Mouse (Mus musculus): ENCODE measurements around the gene Aes. TPM values are rescaled to one million over a fixed set of nuclear protein-coding genes. Genes with fewer than 3 reads are reported as not detected.

Aes gene
- total RNA-seq, 2 experiments from 2014 or later: 947 to 962 TPM

DNA sequence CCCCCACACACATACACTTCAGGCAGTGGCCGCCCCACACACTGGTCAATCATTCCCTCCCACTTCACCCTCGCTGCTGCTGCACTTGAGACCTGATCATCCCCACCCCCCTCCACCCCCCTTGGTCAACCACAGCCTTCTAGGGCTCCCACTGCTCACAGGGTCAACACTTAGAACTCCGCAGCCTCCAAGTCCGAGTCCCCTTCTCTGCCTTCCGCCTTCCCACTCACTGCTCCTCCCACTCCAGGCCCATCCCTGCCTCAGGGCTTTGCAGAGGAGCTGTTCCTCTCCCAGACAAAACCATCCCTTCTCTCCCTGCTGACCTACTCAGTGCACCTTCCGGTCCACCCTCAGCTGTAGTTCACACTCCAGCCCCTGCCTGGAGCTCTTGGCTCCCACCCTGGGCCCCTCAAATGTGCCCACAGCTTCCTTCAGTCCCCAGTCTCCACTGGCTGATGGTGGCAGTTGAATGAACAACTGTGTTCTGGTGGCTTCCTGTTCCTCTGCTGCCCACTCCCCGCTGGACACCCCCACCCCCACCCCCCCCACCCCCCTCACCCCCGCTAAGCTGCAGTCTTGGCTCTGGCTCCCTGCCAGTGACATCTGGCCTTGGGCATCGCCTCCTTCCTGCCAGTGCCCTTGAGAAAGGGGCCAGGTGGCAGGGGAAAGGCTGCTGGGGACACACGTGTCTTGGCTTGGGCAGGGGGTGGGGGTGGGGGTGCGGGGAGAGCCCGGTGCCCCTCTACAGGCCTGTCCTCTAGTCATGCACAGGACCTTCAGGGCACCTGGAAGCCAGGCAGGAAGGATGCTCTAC, 38.1 kb downstream of the Aes start:
- DNase-seq (ENCODE audit: low spot score): peak; percentile 50

DNA sequence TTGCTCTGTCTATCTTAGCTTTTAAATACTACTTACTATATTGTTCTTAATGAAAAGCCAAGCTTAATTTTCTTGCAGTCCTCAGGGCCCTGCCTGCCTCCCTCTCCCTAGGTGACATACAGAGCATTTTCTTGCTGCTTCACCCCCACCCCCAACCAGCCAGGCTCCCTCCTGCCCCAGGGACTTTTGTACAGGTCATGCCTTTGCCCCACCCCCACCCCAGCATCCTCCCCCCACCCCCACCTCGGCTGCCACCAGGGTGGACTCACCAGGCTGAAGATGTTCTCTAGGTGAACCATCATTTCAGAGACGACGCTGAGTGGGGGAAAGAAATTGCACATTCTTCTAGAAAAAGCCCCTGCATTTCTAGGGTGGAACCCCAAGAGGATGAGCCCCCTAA, 39.1 kb downstream of the Aes start:
- DNase-seq (ENCODE audit: low spot score): no peak

DNA sequence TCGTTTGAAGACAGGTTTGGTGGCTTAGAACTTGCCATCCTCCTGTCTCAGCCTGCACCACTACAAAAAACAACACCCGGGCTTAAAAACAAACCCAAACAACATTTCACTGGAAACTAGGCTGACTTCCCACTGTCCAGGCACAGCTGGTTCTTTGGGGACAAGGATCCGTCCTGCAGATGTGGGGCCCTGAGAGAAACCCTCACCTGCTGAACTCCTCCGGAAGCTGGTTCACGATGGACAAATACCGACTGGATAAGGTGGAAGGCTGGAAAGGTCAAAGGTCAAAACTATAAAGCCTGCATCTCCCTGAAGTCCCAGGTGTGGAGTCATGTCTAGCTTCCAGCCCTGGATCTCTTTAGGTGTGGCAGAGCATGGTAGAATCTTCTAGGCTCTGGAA, 39.6 kb downstream of the Aes start:
- DNase-seq (ENCODE audit: low spot score): no peak

DNA sequence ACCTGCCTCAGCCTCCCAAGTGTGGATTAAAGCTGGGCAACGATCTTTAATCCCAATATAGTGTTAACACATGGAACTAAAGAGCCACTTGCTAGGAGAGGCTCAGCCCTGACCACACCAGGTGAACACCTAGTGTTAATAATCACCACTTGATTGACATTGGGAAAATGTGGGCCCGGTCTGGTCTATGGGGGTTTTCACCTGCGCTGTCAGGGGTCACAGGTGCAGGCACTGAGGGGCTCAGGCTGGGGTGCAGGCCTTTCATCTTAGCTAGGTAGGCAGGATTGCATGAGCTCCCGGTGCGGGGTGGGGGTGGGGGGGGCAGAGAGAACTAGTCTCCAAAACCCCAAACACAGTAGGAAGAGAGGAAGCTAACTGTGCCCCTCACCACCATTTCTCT, 40.3 kb downstream of the Aes start:
- no peak for DNase-seq (ENCODE audit: low spot score)

DNA sequence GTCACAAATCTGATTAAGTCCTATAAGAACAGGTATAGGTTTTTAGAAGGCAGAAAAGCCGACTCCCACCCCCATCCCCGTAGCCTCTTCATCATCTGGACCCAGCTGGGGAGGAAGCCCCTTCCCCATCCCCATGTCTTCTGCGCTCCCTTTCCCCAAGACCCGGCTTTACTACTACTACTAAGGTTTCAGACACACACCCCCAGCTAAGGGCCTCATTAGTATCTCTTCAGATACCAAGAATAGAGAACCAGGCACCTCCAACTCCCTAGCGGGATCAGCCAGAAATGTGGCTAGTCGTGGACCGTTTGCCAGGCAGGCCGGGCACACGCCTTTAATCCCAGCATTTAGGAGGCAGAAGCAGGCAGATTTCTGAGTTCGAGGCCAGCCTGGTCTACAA, 40.8 kb downstream of the Aes start:
- DNase-seq (ENCODE audit: low spot score): no peak

DNA sequence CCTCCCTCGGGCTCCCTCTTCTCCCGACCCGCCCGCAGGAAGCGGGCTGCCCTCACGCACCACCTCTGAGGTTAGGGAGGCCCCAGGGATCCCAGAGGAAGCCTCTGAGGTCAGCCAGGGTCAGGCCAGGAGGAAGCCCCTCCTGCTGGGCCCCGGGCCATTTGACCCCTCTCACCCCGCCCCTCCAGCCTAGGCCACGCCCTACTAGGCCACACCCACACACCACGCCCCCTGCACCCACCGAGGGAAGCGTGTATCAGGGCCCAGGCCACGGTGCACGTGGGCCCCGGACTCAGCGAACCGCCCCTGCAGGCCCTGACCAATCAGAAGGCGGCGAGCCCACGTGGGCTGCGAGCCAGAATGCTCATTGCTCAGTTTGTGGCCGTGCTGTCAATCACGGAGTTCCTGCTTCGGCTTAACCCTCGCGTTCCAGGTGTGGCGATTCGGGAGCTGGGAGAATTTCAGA, 41.5 kb downstream of the Aes start, which contains the start of gene Tle6:
Tle6 (minus strand) TSS at position 336 of the 466 bp plus-strand sequence.
- peak; percentile 95 for DNase-seq (ENCODE audit: low spot score)

DNA sequence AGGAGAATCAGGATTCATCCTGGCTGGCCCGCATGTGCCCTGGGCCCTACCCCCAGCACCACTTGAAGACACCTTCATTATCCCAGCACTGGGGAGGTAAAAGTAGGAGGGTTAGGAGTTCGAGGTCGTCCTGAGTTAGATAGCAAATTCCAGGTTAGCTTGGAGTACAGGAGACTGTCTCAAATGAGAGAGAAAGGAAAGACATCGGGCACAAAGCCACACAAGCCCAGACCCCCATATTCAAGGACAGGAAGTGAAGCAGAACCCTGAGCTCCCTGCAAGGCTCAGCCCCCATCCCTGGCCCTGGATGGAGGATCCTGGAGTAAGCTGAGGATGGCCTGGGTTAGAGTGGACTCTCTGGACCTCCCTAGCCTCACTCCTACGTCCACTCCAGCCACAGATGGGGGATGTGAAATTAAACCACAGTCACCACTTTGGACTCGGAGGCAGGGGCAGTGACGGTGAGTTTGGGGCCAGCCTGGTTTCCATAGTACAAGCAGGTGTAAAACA, 42.2 kb downstream of the Aes start:
- DNase-seq (ENCODE audit: low spot score): no peak

DNA sequence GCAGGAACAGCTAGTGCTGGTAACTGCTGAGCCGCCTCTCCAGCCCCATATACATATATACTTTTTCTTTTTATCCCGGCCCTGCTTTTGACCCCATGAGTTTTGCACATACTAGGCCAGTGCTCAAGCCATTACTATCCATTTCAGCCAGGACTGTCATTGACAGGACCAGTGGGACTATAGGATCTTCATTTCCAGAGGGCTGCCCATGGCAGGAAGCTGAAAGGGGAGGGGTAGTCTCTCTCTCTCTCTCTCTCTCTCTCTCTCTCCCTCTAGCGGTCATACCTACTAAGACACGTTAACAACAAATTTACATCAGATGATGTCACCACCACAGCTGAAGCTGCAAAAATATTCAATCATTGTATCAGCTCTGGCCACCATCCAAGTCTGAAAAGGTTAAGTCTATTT, 43.5 kb downstream of the Aes start:
- peak; percentile 32 for DNase-seq (ENCODE audit: low spot score)

DNA sequence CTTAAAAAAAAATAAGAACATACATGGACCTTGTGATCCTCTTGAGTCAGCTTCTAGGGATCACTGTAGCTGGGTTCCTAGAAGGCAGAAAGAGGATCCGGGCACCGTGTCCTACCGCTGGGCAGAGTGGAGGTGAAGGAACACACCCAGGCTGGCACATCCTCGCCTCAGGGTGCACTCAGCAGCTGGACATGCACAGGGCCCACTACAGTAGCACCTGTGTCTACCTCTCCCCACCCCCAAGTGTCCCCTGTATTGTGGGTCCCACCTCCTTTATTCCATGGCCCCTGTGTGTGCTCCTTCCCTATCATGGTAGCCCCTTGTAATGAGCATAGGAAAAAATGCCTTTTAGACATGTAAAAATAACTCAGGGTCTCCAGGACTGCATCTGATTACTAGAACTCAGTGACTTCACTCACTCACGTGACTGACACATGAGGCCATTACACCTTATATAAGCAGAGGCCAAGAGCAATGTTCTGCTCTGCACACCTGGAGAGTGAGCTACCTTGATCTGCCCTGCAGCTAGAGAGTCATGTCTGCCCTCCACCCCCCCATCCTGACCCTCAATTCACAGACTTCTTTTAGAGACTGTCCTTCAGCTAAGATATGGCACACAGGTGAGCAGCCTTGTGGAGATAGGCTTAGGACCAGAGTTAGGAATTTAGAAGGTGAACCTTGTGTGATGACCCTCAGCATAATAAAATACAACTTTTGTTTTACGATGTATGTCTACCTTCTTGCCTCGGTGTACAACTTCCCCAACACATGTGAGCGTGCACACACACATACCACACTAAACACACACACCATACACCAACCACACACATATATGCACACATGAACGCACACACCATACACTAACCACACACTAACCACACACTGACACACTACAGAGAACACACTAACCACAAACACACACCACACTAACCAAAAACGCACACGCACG, 45.0 kb downstream of the Aes start:
- no peak for DNase-seq (ENCODE audit: low spot score)

DNA sequence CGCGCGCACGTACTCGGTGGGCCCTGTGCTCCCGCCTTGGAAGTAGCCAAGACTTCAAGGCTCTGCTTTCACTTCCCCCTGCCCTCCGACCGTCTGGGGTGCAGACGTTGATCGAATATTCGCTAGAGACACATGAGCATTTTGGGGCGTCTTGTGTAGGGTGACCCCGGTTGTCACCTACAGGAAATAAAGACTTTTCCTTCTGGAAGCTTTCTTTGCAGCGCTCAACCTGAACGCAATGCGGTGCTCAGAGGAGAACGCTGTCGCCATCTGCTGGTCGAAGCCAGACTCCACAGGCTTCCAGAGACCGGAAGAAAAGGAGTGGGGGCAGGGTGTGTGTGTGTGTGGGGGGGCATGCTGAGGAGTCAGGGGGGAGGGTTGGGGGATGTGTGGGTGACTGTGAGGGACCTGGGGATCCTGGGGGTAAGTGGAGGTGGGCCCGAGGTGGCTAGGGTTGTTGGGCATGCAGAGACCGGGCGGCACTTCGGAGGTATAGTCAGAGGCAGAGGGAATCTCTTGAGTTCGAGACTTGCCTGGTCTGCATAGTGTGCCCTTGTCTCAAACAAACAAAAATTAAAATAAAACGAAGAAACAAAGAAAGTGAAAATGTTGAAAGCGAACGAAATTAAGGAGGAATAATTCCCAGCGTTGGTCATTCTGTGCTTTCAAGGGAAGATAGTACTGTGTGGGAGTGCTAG, 45.8 kb downstream of the Aes start:
- DNase-seq (ENCODE audit: low spot score): peak; percentile 90

DNA sequence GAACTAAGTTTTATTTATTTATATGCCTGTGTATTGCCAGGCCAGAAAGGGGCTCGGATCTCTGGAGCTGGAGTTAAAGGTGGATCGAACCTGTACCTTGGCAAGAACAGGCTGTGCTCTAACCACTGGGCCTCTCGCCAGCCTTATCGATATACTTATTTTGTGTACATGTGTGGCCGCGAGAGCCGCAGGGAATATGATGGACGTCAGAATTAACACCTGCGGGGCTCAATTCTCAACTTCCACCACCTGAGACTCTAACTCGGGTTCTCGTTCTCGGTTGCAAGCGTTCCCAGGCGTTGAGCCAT, 46.3 kb downstream of the Aes start:
- no peak for DNase-seq (ENCODE audit: low spot score)

DNA sequence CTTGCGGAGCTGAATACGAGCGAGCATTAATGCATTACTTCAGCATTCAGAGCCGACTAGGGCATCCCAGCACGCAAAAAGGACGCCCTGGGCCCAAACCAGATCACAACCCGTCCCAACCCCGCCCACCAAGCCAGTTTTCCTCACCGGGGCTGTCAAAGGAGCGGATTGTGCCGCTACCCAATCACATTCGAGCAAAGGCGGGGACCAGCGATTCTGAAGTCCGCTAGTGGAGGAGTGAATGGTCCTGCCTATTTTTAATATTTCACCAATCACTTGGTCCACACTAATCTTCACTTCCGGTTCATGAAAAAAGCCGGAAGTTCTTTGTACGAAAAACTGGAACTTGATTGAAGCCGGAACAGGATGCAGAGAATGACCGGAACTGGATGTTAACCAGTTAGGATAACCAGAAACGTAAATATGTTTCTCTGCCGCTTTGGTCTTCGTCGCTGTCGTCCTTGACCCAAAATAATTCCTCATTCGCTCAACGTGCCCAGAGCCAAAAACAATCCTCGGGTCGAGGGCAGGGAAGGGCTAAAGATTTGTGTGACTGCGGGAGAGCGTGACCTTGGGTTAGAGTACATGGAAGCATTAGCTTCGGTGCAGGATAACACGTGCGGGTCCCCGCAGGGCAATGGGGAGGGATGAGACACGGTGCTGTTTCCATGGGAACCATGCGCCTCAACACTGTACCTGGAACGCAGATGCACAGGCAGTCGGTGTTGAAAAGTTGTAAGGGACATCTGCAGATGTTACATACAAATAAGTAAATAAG, 46.9 kb downstream of the Aes start, which contains the start of gene BC025920:
BC025920 (plus strand) TSS at position 297 of the 778 bp plus-strand sequence.
- DNase-seq (ENCODE audit: low spot score): peak; percentile 97

DNA sequence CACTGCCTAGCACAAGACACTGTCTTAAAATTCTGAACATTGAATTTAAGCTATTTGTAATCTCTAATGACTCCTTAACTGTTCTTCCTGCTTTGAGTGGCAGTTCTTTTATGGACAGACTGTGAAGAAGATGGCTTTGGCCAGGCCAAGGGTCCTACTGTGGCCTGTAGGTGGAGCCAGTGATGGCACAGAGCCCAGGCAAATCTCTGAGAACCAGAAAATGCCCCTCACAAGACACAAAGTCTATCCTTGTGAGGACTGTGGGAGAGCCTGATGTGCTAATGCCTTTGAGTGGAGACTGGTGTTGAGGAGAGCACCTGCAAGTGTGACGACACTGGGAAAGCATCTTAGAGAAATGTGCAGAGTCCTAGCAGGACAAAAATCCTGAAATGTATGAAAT, 49.0 kb downstream of the Aes start:
- DNase-seq (ENCODE audit: low spot score): no peak

DNA sequence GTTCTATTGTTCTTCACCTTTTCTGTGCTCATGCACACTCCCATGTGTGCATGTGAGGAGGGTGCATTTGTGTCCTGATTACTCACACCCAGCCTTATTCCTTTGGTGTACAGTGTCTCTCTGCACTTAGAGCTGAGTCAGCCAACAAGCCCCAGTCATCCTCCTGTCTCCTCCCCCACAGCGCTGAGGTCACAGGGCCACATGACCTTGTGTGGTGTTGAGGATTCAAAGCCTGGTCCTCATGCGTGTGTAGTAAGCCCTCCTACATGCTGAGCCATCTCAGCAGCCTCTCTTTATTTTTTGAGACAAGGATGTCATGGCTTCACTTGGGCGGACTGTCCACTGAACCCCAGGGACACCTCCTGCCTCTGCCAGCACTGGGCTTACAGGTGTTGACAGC, 53.5 kb downstream of the Aes start:
- DNase-seq (ENCODE audit: low spot score): no peak

DNA sequence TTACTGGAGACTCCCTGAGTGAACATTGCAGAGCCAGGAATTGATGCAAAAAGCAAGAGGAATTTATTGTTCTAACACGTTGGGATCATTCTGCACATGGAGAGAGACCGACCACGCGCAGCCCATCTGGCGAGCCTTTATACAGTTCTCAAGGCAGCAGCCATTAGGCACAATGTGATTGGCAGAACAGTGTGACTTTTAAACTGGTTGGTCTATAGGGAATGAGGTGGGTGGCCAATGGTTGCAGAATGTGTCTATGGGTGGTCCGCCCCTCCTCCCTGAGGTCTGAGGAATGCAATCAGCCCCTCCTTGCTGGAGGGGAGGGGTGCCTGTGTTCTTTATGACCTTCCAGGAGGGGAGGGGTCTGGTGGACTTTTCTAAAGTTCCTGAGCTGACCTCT, 56.2 kb downstream of the Aes start:
- DNase-seq (ENCODE audit: low spot score): no peak

Other genes with a start within 250 kb of the Aes start
- gene Cactin, start 238.4 kb upstream of the Aes start, total RNA-seq (2021): 10 to 100 TPM; 10.1 to 10.9 TPM
- under 1 TPM; 0.16 to 0.55 TPM for gene Tbxa2r, start 230.8 kb upstream of the Aes start, total RNA-seq (2021)
- 1 to 10 TPM in 1 of 2 experiments, under 1 TPM in 1; 0.39 to 1.4 TPM for gene Gipc3, start 216.2 kb upstream of the Aes start, total RNA-seq (2021)
- 10 to 100 TPM; 14.7 to 19.6 TPM for gene Hmg20b, start 209.0 kb upstream of the Aes start, total RNA-seq (2021)
- gene Mfsd12, start 202.0 kb upstream of the Aes start, total RNA-seq (2021): 1 to 10 TPM; 2.3 to 2.8 TPM
- gene 4930404N11Rik, start 193.7 kb upstream of the Aes start, total RNA-seq (2021): under 1 TPM; 0.23 to 0.66 TPM
- 10 to 100 TPM; 15.3 to 15.4 TPM for gene Fzr1, start 181.0 kb upstream of the Aes start, total RNA-seq (2021)
- gene Dohh, start 175.1 kb upstream of the Aes start, total RNA-seq (2021): 10 to 100 TPM; 41.1 to 44.1 TPM
- gene Gm48551, start 175.0 kb upstream of the Aes start, total RNA-seq (2021): under 1 TPM; 0.57 to 0.97 TPM
- under 1 TPM in 1 of 2 experiments, not detected in 1; 0.34 TPM for gene Gm48552, start 170.5 kb upstream of the Aes start, total RNA-seq (2021)
- not detected for gene Smim24, start 166.4 kb upstream of the Aes start, total RNA-seq (2021)
- gene Nfic, start 103.9 kb upstream of the Aes start, total RNA-seq (2021): 100 to 1,000 TPM; 232 to 244 TPM
- under 1 TPM; 0.05 to 0.07 TPM for gene Celf5, start 76.8 kb upstream of the Aes start, total RNA-seq (2021)
- gene Ncln, start 63.1 kb upstream of the Aes start, total RNA-seq (2021): 10 to 100 TPM; 41.0 to 45.8 TPM
- under 1 TPM; 0.71 to 0.78 TPM for gene S1pr4, start 59.4 kb upstream of the Aes start, total RNA-seq (2021)
- under 1 TPM; 0.53 to 0.57 TPM for gene Gna15, start 35.3 kb upstream of the Aes start, total RNA-seq (2021)
- gene Gna11, start 14.3 kb upstream of the Aes start, total RNA-seq (2021): 10 to 100 TPM; 26.2 to 31.8 TPM
- 1 to 10 TPM; 4.9 to 7.4 TPM for gene Tle2, start 15.1 kb downstream of the Aes start, total RNA-seq (2021)
- 1 to 10 TPM; 4.5 to 6.1 TPM for gene Tle6, start 41.6 kb downstream of the Aes start, total RNA-seq (2021)
- 1 to 10 TPM; 3.1 to 3.3 TPM for gene BC025920, start 46.8 kb downstream of the Aes start, total RNA-seq (2021)
- 1 to 10 TPM; 4.4 to 4.7 TPM for gene Sirt6, start 68.3 kb downstream of the Aes start, total RNA-seq (2021)
- 10 to 100 TPM; 10.2 to 10.6 TPM for gene Ankrd24, start 69.1 kb downstream of the Aes start, total RNA-seq (2021)
- 1 to 10 TPM; 1.4 to 1.6 TPM for gene Gm10778, start 89.6 kb downstream of the Aes start, total RNA-seq (2021)
- gene Zfp433, start 145.3 kb downstream of the Aes start, total RNA-seq (2021): 1 to 10 TPM; 5.2 to 6.2 TPM
- gene Gm3055, start 211.7 kb downstream of the Aes start, total RNA-seq (2021): under 1 TPM; 0.53 to 0.95 TPM

All from gastrocnemius, adult 18-20 months (tissue).